Mouse (Mus musculus): Measurements from ENCODE around the gene Rom1.
"Not testable (repeated sequence)": the region's sequence is repeated elsewhere in the genome, so short reads cannot be mapped to it uniquely, and the experiment has no call there.

Rom1 gene

GRCm38 (mm10) chr19:8929224-8930088, at the start of gene Rom1, which contains the start of gene Eml3:
Gene Rom1, minus strand, starts transcription at chr19:8929356.
Gene Eml3, plus strand, starts transcription at chr19:8929552.
- in situ Hi-C loops (cut with MboI; ENCODE audit: low sequenced_read_pairs): no loop called here

- in situ Hi-C loops (cut with MboI; ENCODE audit: low sequenced_read_pairs): no loop called here
Measured at GRCm38 (mm10) chr19:8976535-8976934, 47.4 kb upstream of the Rom1 start.

GRCm38 (mm10) chr19:8975491-8975890, 46.3 kb upstream of the Rom1 start:
- in situ Hi-C loops (cut with MboI; ENCODE audit: low sequenced_read_pairs): no loop called here

GRCm38 (mm10) chr19:8974638-8975037, 45.5 kb upstream of the Rom1 start:
- in situ Hi-C loops (cut with MboI; ENCODE audit: low sequenced_read_pairs): no loop called here

- in situ Hi-C loops (cut with MboI; ENCODE audit: low sequenced_read_pairs): not testable (repeated sequence)
Measured at GRCm38 (mm10) chr19:8972491-8972890, 43.3 kb upstream of the Rom1 start.

GRCm38 (mm10) chr19:8967893-8968292, 38.7 kb upstream of the Rom1 start:
- in situ Hi-C loops (cut with MboI; ENCODE audit: low sequenced_read_pairs): no loop called here

GRCm38 (mm10) chr19:8967373-8967743, 38.2 kb upstream of the Rom1 start:
- in situ Hi-C loops (cut with MboI; ENCODE audit: low sequenced_read_pairs): no loop called here

- in situ Hi-C loops (cut with MboI; ENCODE audit: low sequenced_read_pairs): no loop called here
Measured at GRCm38 (mm10) chr19:8966590-8967372, 37.6 kb upstream of the Rom1 start, which contains the start of gene Eef1g. Gene Eef1g, plus strand, starts transcription at chr19:8967041.

GRCm38 (mm10) chr19:8966198-8966589, 37.0 kb upstream of the Rom1 start:
- in situ Hi-C loops (cut with MboI; ENCODE audit: low sequenced_read_pairs): no loop called here

- in situ Hi-C loops (cut with MboI; ENCODE audit: low sequenced_read_pairs): no loop called here
Measured at GRCm38 (mm10) chr19:8965771-8966170, 36.6 kb upstream of the Rom1 start.

- in situ Hi-C loops (cut with MboI; ENCODE audit: low sequenced_read_pairs): no loop called here
Measured at GRCm38 (mm10) chr19:8965075-8965474, 35.9 kb upstream of the Rom1 start.

GRCm38 (mm10) chr19:8962256-8962655, 33.1 kb upstream of the Rom1 start:
- in situ Hi-C loops (cut with MboI; ENCODE audit: low sequenced_read_pairs): no loop called here

GRCm38 (mm10) chr19:8954171-8954570, 25.0 kb upstream of the Rom1 start:
- in situ Hi-C loops (cut with MboI; ENCODE audit: low sequenced_read_pairs): no loop called here

- in situ Hi-C loops (cut with MboI; ENCODE audit: low sequenced_read_pairs): no loop called here
Measured at GRCm38 (mm10) chr19:8953135-8954039, 24.2 kb upstream of the Rom1 start, which contains the start of gene Tut1. Gene Tut1, plus strand, starts transcription at chr19:8953847.

- in situ Hi-C loops (cut with MboI; ENCODE audit: low sequenced_read_pairs): no loop called here
Measured at GRCm38 (mm10) chr19:8952241-8952640, 23.1 kb upstream of the Rom1 start.

- in situ Hi-C loops (cut with MboI; ENCODE audit: low sequenced_read_pairs): no loop called here
Measured at GRCm38 (mm10) chr19:8950190-8950589, 21.0 kb upstream of the Rom1 start.

GRCm38 (mm10) chr19:8946929-8947328, 17.8 kb upstream of the Rom1 start:
- in situ Hi-C loops (cut with MboI; ENCODE audit: low sequenced_read_pairs): no loop called here

- in situ Hi-C loops (cut with MboI; ENCODE audit: low sequenced_read_pairs): no loop called here
Measured at GRCm38 (mm10) chr19:8945251-8945650, 16.1 kb upstream of the Rom1 start.

- in situ Hi-C loops (cut with MboI; ENCODE audit: low sequenced_read_pairs): no loop called here
Measured at GRCm38 (mm10) chr19:8944750-8945149, 15.6 kb upstream of the Rom1 start.

- in situ Hi-C loops (cut with MboI; ENCODE audit: low sequenced_read_pairs): no loop called here
Measured at GRCm38 (mm10) chr19:8944062-8944461, 14.9 kb upstream of the Rom1 start.

GRCm38 (mm10) chr19:8943047-8943446, 13.9 kb upstream of the Rom1 start:
- in situ Hi-C loops (cut with MboI; ENCODE audit: low sequenced_read_pairs): no loop called here
